Mouse (Mus musculus) ES-E14 (cell line): Measurements from ENCODE around the gene Ttc34. TPM values are rescaled to one million over a fixed set of nuclear protein-coding genes. Genes with fewer than 3 reads are reported as not detected.

Experiments
- DNase-seq: peaks from one replicate; pipeline ENCODE4 v3.0.0-alpha.2; 2013; ENCODE audit warnings: low read depth, low spot score
- H3K27ac ChIP-seq: 2 replicates; pipeline ENCODE4 v1.5.1; 2012; ENCODE audit warnings: low read depth, mild to moderate bottlenecking, low read length, moderate library complexity, mixed read lengths; ENCODE audit not compliant: poor library complexity, insufficient read depth, severe bottlenecking
- H3K36me3 ChIP-seq: 2 replicates; pipeline ENCODE4 v1.6.1; 2012; ENCODE audit warnings: mild to moderate bottlenecking, low read length, moderate library complexity, mixed read lengths; ENCODE audit not compliant: control insufficient read depth, poor library complexity, insufficient read depth, severe bottlenecking
- H3K4me1 ChIP-seq, 2 experiments: fragments of 150-350 bp in 1 of 2; sonication (generic) in 1 of 2; 2 replicates each; pipeline ENCODE4 v1.6.1; 2012; ENCODE audit warnings: low read length in 2 of 2, mild to moderate bottlenecking in 1 of 2, mixed read lengths in 1 of 2; ENCODE audit not compliant: control insufficient read depth in 2 of 2, insufficient read depth in 2 of 2, poor library complexity in 1 of 2
- H3K4me3 ChIP-seq, 2 experiments: fragments of 150-350 bp in 1 of 2; sonication (generic) in 1 of 2; 2 replicates each; pipeline ENCODE4 v1.5.1; 2012; ENCODE audit warnings: low read length in 2 of 2, low read depth in 1 of 2, mild to moderate bottlenecking in 1 of 2, mixed read lengths in 1 of 2; ENCODE audit not compliant: insufficient read depth in 1 of 2, poor library complexity in 1 of 2, severe bottlenecking in 1 of 2
- H3K9ac ChIP-seq: 2 replicates; pipeline ENCODE4 v1.6.1; 2012; ENCODE audit warnings: low read depth, mild to moderate bottlenecking, low read length, mixed read lengths; ENCODE audit not compliant: poor library complexity, insufficient read depth, severe bottlenecking
- H3K9me3 ChIP-seq: fragments of 150-350 bp; sonication (generic); 2 replicates; pipeline ENCODE4 v1.6.1; 2012; ENCODE audit warnings: low read depth, mild to moderate bottlenecking, low read length; ENCODE audit not compliant: control insufficient read depth, insufficient read depth
- CHD2 ChIP-seq: IDR thresholded peaks from 2 replicates; pipeline ENCODE4 v1.6.1; 2014; ENCODE audit warnings: mild to moderate bottlenecking, low read depth, low read length, inconsistent platforms
- HCFC1 ChIP-seq: IDR thresholded peaks from 2 replicates; pipeline ENCODE4 v1.6.1; 2012; ENCODE audit warnings: low read length, inconsistent platforms, borderline replicate concordance; ENCODE audit not compliant: insufficient read depth
- MAFK ChIP-seq: IDR thresholded peaks from 2 replicates; pipeline ENCODE4 v1.6.1; 2014; ENCODE audit warnings: mild to moderate bottlenecking, low read depth, low read length, inconsistent platforms; ENCODE audit not compliant: insufficient read depth
- ZC3H11A ChIP-seq: IDR thresholded peaks from 2 replicates; pipeline ENCODE4 v1.6.1; 2012; ENCODE audit warnings: low read depth, mild to moderate bottlenecking, inconsistent platforms, low read length, borderline replicate concordance
- ZNF384 ChIP-seq: IDR thresholded peaks from 2 replicates; pipeline ENCODE4 v1.6.1; 2012; ENCODE audit warnings: low read depth, low read length, inconsistent platforms
- in situ Hi-C, 2 experiments: fragments of 600-800 bp; cut with MboI; formaldehyde crosslinking; loops; one replicate each; pipeline ENCODE4 v1.15.1; 2025; ENCODE audit warnings: low sequenced_read_pairs in 2 of 2, inconsistent platforms in 1 of 2; ENCODE audit not compliant: unreplicated experiment in 2 of 2
- total RNA-seq: library from RNA; depleted of rRNA; stranded (reverse); fragments of 300-350 nt; gene quantifications from 2 replicates; pipeline ENCODE4 v1.2.3, GENCODE M21; 2012

Ttc34 gene
- total RNA-seq, 1 experiment, result 0.22 TPM

DNA sequence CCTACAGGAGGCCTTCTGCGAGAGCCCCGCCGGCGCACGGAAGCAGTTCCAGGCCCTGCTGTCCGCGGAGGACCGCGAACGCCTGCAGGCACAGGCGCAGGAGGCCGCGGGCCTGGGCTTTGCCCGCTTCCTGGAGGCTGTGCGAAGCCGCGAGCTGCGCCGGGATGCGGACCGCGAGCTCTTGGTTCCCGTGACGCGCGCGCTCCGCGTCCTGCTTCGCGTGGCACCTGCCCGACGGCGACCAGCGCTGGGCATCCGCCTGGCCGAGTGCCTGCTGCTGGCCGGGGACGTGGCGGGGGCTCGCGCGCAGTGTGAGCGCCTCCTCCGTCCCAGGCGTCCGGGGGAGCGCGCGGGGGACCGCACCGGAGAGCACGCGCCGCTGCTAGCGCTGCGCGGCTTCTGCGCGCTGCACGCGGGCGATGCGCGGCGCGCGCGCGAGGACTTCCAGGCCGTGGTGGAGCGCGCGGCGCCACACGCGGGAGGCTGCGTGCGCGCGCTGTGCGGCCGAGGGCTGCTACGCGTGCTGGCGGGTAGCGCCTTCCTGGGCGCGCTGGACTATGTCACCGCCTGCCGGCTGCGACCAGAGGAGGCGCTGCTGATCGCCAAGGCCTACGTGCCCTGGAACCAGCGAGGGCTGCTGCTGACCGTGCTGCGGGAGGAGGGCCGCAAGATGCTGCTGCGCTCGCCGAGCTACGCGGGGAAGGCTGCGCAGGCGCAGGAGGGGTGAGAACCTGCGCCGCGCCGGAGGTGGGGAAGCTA, 18.6 kb downstream of the Ttc34 start:
- Histone ChIP-seq H3K4me1 (peaks cover 0 to 5% of the 10 kb centered on the region in 2 experiments; a peak in 1 of 4 replicates), H3K9me3 (no peaks in the 10 kb centered on the region), H3K27ac (no peak overlapping the region), H3K4me3 (peak overlapping the region; percentile 55 to 77), H3K9ac (peak overlapping the region; percentile 65), H3K36me3 (no peaks in the 10 kb centered on the region)
- no peak for TF ChIP-seq ZNF384
- peak; percentile 71 for DNase-seq
- in situ Hi-C loops, result no loop called here

DNA sequence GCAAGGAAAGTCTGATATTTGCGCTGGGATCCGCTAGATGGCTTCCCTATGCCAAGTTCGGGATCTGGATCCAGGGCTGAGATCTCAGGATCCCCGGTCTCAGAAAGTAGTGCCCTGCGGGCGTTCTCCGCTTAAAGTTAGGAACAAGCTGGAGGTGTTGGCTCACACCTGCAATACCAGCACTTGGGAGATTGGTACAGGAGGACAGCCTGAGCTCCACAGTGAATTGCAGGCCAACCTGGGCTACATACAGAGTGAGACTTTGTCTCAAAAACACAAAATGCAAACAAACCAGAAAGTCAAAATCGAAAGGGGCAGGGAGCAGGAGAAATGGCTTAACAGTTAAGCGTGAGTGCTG, 19.2 kb downstream of the Ttc34 start:
- no peak for DNase-seq
- TF ChIP-seq MAFK (no peak), ZC3H11A (no peak), HCFC1 (no peak), ZNF384 (no peak), CHD2 (no peak)
- in situ Hi-C loops, result no loop called here
- peaks cover 0 to 5% of the 10 kb centered on the region in 2 experiments; a peak in 1 of 4 replicates for H3K4me1 ChIP-seq
- H3K9me3 ChIP-seq, result no peaks in the 10 kb centered on the region
- H3K36me3 ChIP-seq, result no peaks in the 10 kb centered on the region
- peak overlapping the region; percentile 55 to 77 for H3K4me3 ChIP-seq
- peak overlapping the region; percentile 65; the same call in 1 of the 2 replicates for H3K9ac ChIP-seq
- no peak overlapping the region for H3K27ac ChIP-seq

DNA sequence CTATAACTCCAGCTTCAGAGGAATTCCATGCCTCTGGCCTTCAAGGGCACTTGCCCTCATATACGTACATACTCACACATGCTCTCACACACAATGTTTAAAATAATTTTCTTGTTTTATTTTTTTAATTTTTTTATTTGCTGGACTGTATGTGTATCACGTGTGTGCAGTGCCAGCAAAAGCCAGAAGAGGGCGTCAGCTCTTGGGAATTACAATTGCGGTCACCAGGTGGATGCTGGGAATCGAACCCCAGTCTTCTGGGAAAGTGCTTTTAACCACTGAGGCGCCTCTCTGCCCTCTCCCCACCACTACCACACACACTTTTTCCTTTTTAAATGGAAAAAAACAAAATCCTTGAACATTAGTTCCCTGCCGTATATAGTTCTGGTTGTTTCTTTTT, 19.6 kb downstream of the Ttc34 start:
- Histone ChIP-seq H3K36me3 (no peaks in the 10 kb centered on the region), H3K9ac (no peak overlapping the region), H3K4me1 (peaks cover 0 to 5% of the 10 kb centered on the region in 2 experiments; a peak in 1 of 4 replicates), H3K4me3 (0 out of 4 replicates have a peak overlapping the region, but pooled peaks have one; percentile 55 to 77), H3K27ac (no peak overlapping the region), H3K9me3 (no peaks in the 10 kb centered on the region)
- TF ChIP-seq ZC3H11A (no peak), MAFK (no peak), HCFC1 (no peak), ZNF384 (no peak), CHD2 (no peak)
- in situ Hi-C loops, result no loop called here
- no peak for DNase-seq

DNA sequence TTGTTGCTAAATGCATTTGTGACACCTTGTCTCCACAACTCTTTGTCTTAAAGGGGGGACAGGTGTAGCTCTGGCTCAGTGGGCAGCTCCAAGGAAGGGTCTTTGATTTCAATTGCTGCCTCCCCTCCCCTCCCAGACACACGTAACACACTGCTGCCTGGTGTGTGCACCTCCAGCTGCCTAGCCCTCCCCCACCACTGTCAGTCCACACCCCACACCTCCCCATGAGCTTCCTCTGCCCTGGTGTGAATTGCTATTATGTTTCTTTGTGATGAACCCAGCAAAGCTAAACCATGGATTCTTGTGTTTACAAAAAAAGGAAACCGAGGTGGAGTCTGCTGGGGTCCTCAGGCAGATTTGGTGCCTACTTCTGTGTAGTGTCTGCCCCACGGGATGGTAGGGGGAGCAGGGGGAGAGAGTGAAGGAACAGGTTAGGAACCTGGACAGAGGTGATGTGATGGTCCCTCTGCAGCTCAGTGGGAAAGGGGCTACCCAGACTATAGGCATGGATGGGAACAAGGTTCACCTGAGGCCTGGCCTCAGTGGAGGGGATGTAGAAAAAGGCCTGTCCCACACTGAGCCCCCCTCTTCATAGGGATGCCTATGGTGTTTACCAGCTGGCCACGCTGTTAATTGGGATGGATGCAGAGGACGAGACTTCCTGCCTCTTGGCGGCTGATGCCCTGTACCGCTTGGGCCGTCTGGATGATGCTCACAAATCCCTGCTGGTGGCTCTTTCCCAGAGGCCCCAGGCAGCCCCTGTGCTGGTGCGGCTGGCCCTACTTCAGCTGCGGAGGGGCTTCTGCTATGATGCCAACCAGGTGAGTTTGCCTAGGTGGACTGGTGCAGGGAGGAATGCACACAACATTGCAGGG, 20.3 kb downstream of the Ttc34 start:
- peaks cover 0 to 5% of the 10 kb centered on the region in 2 experiments; a peak in 1 of 4 replicates for H3K4me1 ChIP-seq
- in situ Hi-C loops, result no loop called here
- DNase-seq, result no peak
- TF ChIP-seq MAFK, result no peak
- no peak for TF ChIP-seq ZC3H11A
- TF ChIP-seq HCFC1, result no peak
- no peak for TF ChIP-seq CHD2
- no peak for TF ChIP-seq ZNF384
- H3K27ac ChIP-seq, result no peak overlapping the region
- no peaks in the 10 kb centered on the region for H3K36me3 ChIP-seq
- no peak overlapping the region for H3K9ac ChIP-seq
- H3K9me3 ChIP-seq, result no peaks in the 10 kb centered on the region
- H3K4me3 ChIP-seq, result no peak overlapping the region
